Mouse (Mus musculus) retina, postnatal 7 days (tissue): ENCODE data around the gene Olfr180.

Experiments used
- DNase-seq: peaks from one replicate; pipeline ENCODE4 v3.0.0-alpha.2; 2012; ENCODE audit warnings: low read depth, low spot score

The Olfr180 gene

DNA sequence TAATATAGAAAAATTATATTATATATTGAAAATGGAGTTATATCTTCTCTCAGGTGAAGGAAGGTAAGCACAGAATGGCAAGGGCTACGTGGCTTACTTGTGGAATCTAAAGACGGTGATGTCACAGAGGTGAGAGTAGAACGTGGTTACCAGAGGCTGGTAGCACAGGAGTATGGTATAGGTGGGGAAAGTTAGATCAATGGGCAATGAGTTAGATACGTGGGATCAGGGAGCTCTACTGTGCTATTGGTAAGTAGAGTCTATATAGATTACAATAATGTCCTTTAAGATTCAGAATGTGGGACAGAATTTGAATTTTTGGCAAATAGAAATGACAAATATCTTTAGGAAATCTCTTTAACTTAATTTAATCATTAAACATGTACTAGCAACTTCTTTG, at the start of gene Olfr180:
TSS of gene Olfr180 (minus strand) at position 101 of the 400 bp plus-strand sequence.
- DNase-seq, result no peak

DNA sequence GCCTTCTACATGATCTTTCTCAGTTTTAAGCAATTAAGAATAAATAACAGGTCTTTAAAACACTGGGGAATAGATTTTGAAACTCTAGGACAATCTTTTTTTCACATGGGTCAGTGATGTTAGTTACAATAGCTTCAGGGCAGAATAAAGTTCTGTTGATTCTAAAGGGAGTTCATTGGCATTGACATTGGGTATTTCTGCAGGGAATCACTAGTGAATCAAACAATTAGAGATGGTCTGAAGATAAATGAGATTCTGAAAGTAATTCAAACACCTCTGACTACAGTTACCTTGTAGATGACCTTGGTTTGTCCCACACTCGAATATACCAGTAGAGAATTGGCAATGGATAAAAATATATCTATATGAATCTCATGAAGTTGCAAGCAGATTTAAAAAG, 537 bp downstream of the Olfr180 start, which contains the start of gene Olfr181:
TSS of gene Olfr181 (minus strand) at position 101 of the 400 bp plus-strand sequence.
- DNase-seq, result no peak

- no peak for DNase-seq
Measured at GRCm38 (mm10) chr16:58891963-58892362, 37.2 kb downstream of the Olfr180 start, which contains the start of gene Olfr178. Gene Olfr178, minus strand, starts transcription at chr16:58892063.

DNA sequence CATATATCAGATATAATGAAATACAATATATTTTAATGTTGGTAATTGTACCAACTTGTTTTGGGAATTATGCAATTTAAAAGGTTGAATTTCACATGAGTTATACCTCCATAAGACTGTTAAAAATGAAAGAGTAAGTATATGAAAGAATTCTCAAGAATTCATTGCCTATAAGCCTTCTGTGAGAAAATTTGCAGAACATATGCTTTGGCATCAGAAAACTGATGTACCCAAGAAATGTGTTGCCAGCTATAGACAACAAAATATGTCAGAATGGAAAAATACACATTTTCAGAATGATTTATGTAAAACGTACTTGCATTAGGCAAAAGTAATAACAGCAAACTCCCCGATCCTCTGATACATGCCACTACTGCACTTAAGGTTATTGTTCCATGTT, 44.8 kb downstream of the Olfr180 start:
- DNase-seq, result no peak

DNA sequence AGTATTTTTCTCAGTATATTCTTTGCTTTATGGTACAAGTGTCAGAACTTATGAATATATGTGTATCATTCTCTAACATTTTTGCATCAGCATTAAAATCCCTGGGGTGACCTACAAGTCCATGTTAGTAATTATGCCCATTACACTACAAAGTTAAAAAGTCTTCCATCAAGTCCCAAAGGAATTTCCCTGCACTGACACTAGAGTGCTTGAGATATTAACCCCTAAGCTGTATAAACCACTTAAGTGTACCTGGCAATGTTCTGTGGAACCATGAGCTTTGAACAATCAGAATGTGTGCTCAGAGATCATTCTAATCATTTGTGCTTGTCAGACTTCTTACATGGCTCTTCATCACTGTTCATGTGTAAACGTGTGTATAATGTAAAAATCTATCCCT, 54.5 kb downstream of the Olfr180 start, which contains the start of gene Olfr177:
TSS of gene Olfr177 (minus strand) at position 101 of the 400 bp plus-strand sequence.
- no peak for DNase-seq
